Mouse (Mus musculus) kidney, adult 8-10 months (tissue): ENCODE results near the gene Kat2b.
"Not testable (repeated sequence)": the region's sequence is repeated elsewhere in the genome, so short reads cannot be mapped to it uniquely, and the experiment has no call there.

Experiments
- DNase-seq, 2 experiments: peaks; one replicate each; pipeline ENCODE4 v3.0.0; 2022

Kat2b gene

DNA sequence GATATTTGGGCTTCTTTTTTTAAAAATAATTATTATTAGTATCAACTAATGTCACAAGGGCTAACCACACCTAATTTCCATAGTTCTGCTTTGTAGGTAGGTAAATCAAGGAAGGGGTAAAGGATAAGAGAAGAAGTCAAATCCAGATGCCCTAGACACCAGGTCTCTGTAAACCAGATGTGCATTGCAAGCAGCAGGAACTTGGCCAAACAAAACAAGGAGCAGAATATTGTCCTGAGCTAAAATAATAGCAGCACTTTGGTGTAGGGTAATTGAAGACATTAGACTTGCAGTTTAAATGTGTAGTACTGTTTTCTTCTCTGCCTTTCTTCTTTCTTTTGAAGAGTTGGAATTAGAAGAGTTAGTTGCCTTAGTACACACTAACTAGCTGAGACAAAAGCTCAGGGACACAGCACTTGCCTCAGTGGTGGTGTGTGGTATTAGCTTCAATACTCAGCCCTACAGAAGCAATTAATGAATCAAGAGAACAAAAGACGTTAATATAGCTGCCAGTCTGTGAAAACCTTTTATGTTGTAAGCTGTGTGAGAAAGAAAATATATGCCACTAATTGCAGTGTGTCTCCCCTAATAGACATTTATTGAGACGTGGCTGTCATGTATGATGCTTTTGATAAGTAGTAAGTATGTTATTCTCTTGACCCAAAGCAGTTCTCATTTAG, 98.2 kb downstream of the Kat2b start:
- DNase-seq, result no peak

DNA sequence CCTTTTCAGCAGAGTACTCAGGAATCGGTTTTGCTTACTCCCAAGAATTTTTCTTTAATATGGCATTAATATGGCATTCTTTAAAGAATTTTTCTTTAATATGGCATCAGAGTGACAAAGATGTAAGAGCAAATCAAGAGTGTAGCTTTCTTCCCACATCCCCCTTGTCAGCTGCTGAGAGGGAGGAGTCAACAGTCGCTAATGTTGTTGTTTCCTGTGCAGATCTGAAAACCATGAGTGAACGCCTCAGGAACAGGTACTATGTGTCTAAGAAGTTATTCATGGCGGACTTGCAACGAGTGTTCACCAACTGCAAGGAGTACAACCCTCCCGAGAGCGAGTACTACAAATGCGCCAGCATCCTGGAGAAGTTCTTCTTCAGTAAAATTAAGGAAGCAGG, 103.8 kb downstream of the Kat2b start:
- no peak for DNase-seq

- peak; percentile 27 to 28 for DNase-seq
Observed at GRCm38 (mm10) chr17:53678716-53679115, 112.1 kb downstream of the Kat2b start.

- DNase-seq, result no peak
Observed at GRCm38 (mm10) chr17:53688321-53688720, 121.7 kb downstream of the Kat2b start.

DNA sequence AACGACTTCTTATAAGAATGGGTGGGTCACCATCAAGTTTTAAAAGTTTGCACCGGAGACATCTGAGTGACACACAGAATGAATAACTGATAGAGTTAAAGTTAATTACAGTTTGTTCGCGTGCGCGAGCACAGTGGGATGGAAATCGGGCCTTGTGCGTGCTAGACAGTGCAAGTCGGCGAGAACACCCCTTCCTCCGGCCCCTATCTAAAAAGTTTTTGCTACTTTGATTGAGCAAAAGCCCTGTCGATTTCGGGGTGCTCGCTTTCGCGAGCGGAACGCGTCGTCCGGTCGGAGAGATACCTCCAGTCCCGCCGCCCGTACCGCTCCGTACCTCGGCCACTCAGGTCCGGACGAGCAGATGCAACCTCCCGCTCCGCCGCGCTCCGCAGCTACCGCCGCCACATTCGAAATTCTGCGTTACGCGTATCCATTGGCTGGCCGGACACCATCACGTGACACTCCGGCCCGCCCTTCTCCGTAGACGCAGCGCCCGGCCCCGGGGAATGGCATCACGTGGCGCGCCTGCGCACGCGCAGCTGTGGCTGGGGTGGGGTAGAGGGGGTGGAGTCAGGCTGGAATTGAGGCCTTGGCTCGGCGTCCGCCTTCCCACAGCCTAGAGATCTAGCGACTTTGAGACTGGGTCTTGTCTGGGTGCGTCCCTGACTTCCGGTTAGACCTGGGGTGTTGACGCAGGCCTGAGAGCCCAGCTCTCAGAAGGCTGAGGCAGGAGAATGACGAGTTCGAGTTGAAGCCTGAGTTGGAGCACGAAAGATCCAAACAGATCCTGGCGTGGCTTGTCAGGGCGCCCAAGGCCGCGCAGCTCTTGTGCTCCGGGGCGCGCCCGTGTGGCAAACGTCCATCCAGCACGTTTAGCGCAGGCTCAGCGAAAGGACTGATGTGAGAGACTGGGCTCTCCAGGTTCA, 122.5 kb downstream of the Kat2b start, which contains the start of gene Sgo1:
Gene Sgo1 (minus strand): TSS at position 457 of the 926 bp plus-strand sequence.
- DNase-seq, result peak; percentile 96 to 97

GRCm38 (mm10) chr17:53689946-53690345, 123.3 kb downstream of the Kat2b start:
- no peak for DNase-seq

- peak; percentile 20 to 33 for DNase-seq
Observed at GRCm38 (mm10) chr17:53694039-53694438, 127.4 kb downstream of the Kat2b start.

GRCm38 (mm10) chr17:53697521-53697920, 130.9 kb downstream of the Kat2b start:
- DNase-seq, result not testable (repeated sequence)

- DNase-seq, result no peak
Observed at GRCm38 (mm10) chr17:53714453-53714852, 147.8 kb downstream of the Kat2b start.

- not testable (repeated sequence) for DNase-seq
Observed at GRCm38 (mm10) chr17:53715161-53715560, 148.5 kb downstream of the Kat2b start.

GRCm38 (mm10) chr17:53718474-53718873, 151.8 kb downstream of the Kat2b start:
- no peak for DNase-seq

GRCm38 (mm10) chr17:53718916-53719315, 152.3 kb downstream of the Kat2b start:
- not testable (repeated sequence) for DNase-seq
